Mouse (Mus musculus) ovary, adult 18-20 months (tissue): ENCODE results near the gene Gnaz.

Experiments used
- DNase-seq: peaks from one replicate; pipeline ENCODE4 v3.0.0; 2022; ENCODE audit warnings: low spot score, mixed read lengths

The Gnaz gene

GRCm38 (mm10) chr10:75062621-75063020 is 95.6 kb downstream of the Gnaz start:
- DNase-seq, result no peak

GRCm38 (mm10) chr10:75063301-75063965 is 96.5 kb downstream of the Gnaz start:
- DNase-seq, result no peak

DNA sequence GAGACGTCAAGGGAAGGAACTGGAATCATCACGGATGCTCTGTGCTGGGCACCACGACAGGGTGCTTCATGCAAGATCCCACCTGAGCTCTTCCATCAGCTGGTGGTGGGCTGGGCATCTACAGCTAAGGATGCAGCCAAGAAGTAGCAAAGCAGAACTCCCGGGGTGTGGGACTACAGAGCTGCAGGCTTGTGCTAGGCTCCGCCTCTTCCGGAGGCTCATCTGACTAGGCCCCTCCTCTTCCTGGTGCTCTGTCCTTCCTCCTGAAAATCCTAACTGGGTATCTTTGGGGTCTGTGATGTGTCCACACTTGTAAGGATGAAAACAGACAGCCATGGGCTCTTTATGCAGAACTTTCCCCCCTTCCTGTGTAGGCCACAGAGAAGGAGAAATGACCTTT is 98.7 kb downstream of the Gnaz start:
- DNase-seq, result no peak
